Mouse (Mus musculus): ENCODE data around the gene Hist2h2be. TPM values are rescaled to one million over a fixed set of nuclear protein-coding genes. Genes with fewer than 3 reads are reported as not detected.

Gene Hist2h2be
- polyA plus RNA-seq, 1 experiment from 2014 or later, result 9.7 TPM

DNA sequence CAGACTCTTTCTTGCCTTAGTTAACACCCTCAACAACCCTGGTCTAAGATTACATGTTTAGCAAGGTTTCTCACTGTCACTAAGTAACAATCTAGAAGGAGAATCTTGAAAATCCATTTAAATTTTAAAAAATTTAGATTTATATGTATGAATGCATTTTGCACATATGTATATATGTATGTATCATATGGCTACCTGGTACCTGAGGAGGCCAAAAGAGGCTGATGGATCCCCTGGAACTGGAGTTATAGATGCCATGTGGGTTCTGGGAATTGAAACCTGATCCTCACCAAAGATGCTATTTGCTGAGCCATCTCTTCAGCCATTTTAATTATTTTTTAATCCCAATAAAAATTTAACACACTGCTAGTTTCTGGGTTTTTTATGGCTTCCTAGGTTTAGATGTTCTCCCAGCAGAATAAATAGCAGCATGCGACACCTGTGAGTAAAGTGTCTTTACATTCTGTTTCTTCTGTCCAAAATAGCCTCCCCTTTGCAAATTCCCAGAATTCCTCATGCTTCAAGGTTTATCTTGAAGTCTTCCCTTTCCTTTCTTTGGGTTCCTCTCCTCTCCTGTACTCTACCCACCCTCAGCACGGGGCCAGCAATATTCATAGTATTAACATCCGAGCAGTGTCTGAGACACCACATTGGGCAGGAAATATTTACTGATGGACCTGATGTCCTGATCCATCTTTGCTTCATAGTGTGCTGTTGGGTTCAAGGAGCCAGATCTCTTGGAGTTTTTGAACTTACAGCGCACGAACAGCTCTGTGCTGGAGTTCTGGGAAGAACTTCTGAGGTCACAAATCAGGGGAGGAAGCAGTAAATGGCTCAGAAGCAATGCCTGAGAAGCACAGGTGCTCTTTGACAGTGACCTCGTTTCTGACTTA is 27.5 kb downstream of the Hist2h2be start:
- peaks cover 16% of the 10 kb centered on the region; the same call in 1 of the 2 replicates for H3K4me1 ChIP-seq (ENCODE audit: control insufficient read depth, insufficient read depth, low read length)
- peak overlapping the region; percentile 48 for H3K9ac ChIP-seq (replicated peaks; ENCODE audit: low read depth, low read length)
- no peak overlapping the region for H3K27ac ChIP-seq (ENCODE audit: low read length)
- H3K27me3 ChIP-seq (ENCODE audit: control insufficient read depth, insufficient read depth, low read length), result no peaks in the 10 kb centered on the region
- H3K9me3 ChIP-seq (ENCODE audit: control insufficient read depth, low read depth, low read length), result no peaks in the 10 kb centered on the region
- H3K4me2 ChIP-seq (replicated peaks; ENCODE audit: low read depth, low read length), result peak overlapping the region; percentile 49
- no peaks in the 10 kb centered on the region for H3K36me3 ChIP-seq (ENCODE audit: control insufficient read depth, insufficient read depth, low read length)
- H3K4me3 ChIP-seq (ENCODE audit: low read depth, low read length), result peak overlapping the region; percentile 33
- WGBS, result 38% methylated on average over 6 of the region's 6 CpGs
- no peak for ATAC-seq (ENCODE audit: insufficient number of reproducible peaks, insufficient read depth, low FRiP score, low read depth)

DNA sequence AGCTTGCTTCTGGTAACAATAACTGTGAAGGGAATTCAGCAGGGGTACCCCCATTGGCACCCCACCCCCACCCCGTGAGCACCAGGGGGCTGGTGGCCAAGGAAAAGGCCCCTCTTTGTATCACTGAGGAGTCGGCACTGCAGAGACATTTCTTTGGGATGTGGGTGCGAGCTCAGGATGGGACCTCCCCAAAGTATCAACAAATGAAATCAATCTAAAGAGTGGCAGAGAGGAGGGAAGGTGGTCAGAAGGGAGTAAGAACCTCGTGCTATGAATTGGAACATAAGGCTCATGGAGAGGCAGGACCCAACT is 28.1 kb downstream of the Hist2h2be start:
- ATAC-seq (ENCODE audit: insufficient number of reproducible peaks, insufficient read depth, low FRiP score, low read depth), result no peak
- no peaks in the 10 kb centered on the region for H3K27me3 ChIP-seq (ENCODE audit: control insufficient read depth, insufficient read depth, low read length)
- no peaks in the 10 kb centered on the region for H3K36me3 ChIP-seq (ENCODE audit: control insufficient read depth, insufficient read depth, low read length)
- H3K4me2 ChIP-seq (replicated peaks; ENCODE audit: low read depth, low read length), result peak overlapping the region; percentile 49
- 42% methylated on average over 4 of the region's 4 CpGs for whole genome bisulfite sequencing
- no peak overlapping the region for H3K27ac ChIP-seq (ENCODE audit: low read length)
- peaks cover 12% of the 10 kb centered on the region; the same call in 1 of the 2 replicates for H3K4me1 ChIP-seq (ENCODE audit: control insufficient read depth, insufficient read depth, low read length)
- H3K9ac ChIP-seq (replicated peaks; ENCODE audit: low read depth, low read length), result no peak overlapping the region
- peak overlapping the region; percentile 33; the same call in 1 of the 2 replicates for H3K4me3 ChIP-seq (ENCODE audit: low read depth, low read length)
- H3K9me3 ChIP-seq (ENCODE audit: control insufficient read depth, low read depth, low read length), result no peaks in the 10 kb centered on the region

DNA sequence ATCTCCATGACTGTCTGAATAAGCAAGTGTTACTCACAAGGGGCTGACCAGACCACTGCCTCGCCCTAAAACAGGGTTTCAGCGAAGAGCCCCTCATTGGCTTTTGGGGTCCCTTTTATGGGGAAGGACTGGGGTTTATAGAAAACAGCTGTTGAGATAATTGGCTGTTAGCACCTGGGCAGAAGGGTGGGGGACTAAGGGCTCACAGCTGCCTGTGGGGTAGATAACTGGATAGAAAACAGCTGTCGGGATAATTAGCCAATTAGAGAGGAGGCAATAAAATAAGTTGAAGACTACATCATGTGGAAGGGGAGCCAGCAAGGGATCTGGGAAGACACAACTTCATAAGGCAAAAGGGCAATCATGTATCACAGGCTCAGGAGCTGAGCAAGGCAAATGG is 30.0 kb downstream of the Hist2h2be start:
- no peak overlapping the region for H3K4me3 ChIP-seq (ENCODE audit: low read depth, low read length)
- no peaks in the 10 kb centered on the region for H3K36me3 ChIP-seq (ENCODE audit: control insufficient read depth, insufficient read depth, low read length)
- no peaks in the 10 kb centered on the region for H3K9me3 ChIP-seq (ENCODE audit: control insufficient read depth, low read depth, low read length)
- no peaks in the 10 kb centered on the region for H3K27me3 ChIP-seq (ENCODE audit: control insufficient read depth, insufficient read depth, low read length)
- H3K27ac ChIP-seq (ENCODE audit: low read length), result no peak overlapping the region
- WGBS, result 61% methylated on average over 3 of the region's 3 CpGs
- no peak for ATAC-seq (ENCODE audit: insufficient number of reproducible peaks, insufficient read depth, low FRiP score, low read depth)
- peaks cover 8% of the 10 kb centered on the region; the same call in 1 of the 2 replicates for H3K4me1 ChIP-seq (ENCODE audit: control insufficient read depth, insufficient read depth, low read length)
- H3K9ac ChIP-seq (replicated peaks; ENCODE audit: low read depth, low read length), result no peak overlapping the region
- H3K4me2 ChIP-seq (replicated peaks; ENCODE audit: low read depth, low read length), result no peak overlapping the region

DNA sequence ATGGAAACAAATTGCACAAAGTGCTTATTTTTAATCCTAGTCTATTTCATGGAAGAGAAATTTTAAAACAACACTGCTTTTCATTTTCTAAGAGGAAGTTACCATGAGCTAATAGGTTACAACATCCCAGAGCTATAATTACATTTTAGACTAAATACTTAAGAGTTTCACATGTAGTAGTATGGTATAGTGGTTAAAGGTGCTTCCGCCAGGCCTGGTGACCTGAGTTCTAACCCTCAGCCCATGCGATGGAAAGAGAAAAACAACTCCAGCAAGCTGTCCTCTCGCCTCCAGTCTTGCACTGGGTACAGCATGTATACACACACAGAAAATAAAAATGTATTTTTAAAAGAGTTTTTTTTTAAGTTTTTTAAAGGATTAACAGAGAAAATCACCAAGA is 30.9 kb downstream of the Hist2h2be start:
- Histone ChIP-seq H3K4me1 (ENCODE audit: control insufficient read depth, insufficient read depth, low read length) (peaks cover 15% of the 10 kb centered on the region; the same call in 1 of the 2 replicates), H3K27me3 (ENCODE audit: control insufficient read depth, insufficient read depth, low read length) (no peaks in the 10 kb centered on the region), H3K4me2 (replicated peaks; ENCODE audit: low read depth, low read length) (no peak overlapping the region), H3K9ac (replicated peaks; ENCODE audit: low read depth, low read length) (no peak overlapping the region), H3K27ac (ENCODE audit: low read length) (no peak overlapping the region), H3K9me3 (ENCODE audit: control insufficient read depth, low read depth, low read length) (no peaks in the 10 kb centered on the region), H3K36me3 (ENCODE audit: control insufficient read depth, insufficient read depth, low read length) (no peaks in the 10 kb centered on the region), H3K4me3 (ENCODE audit: low read depth, low read length) (no peak overlapping the region)
- 89% methylated on average over 3 of the region's 3 CpGs for WGBS
- ATAC-seq (ENCODE audit: insufficient number of reproducible peaks, insufficient read depth, low FRiP score, low read depth), result no peak

DNA sequence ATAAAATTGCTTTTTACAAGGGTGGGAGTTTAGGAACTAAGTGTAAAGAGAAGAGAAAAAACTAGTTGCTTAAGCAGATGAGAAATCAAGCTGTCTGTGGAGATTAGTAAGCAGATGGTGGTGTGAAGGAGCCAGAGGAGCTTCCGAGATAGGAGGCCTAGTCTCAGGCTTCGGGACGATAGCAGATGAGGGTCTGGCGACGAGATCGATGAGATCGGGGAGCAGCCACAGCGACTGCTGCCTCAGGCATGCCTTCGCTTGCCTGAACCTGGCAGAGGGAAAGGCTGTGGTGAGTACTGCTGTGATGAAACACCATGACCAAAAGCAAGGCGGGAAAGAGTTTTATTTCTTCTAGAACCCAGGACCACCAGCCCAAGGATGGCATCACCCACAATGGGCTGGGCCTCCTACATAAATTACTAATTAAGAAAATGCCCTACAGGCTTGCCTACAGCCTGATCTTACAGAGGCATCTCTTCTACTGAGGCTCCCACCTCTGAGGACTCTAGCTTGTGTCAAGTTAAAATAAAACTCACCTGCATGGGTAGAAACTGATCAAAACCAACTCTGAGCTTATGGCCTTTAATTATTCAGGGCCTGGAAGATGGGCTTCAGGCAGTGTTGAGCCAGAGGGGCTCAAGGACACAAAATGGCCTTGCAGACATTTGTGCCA is 33.9 kb downstream of the Hist2h2be start:
- ATAC-seq (ENCODE audit: insufficient number of reproducible peaks, insufficient read depth, low FRiP score, low read depth), result peak; percentile 71; the same call in 1 of the 2 replicates
- no peaks in the 10 kb centered on the region for H3K36me3 ChIP-seq (ENCODE audit: control insufficient read depth, insufficient read depth, low read length)
- no peak overlapping the region for H3K27ac ChIP-seq (ENCODE audit: low read length)
- no peak overlapping the region for H3K4me3 ChIP-seq (ENCODE audit: low read depth, low read length)
- H3K9me3 ChIP-seq (ENCODE audit: control insufficient read depth, low read depth, low read length), result no peaks in the 10 kb centered on the region
- H3K27me3 ChIP-seq (ENCODE audit: control insufficient read depth, insufficient read depth, low read length), result no peaks in the 10 kb centered on the region
- no peak overlapping the region for H3K4me2 ChIP-seq (replicated peaks; ENCODE audit: low read depth, low read length)
- no peak overlapping the region for H3K9ac ChIP-seq (replicated peaks; ENCODE audit: low read depth, low read length)
- H3K4me1 ChIP-seq (ENCODE audit: control insufficient read depth, insufficient read depth, low read length), result 0 out of 2 replicates have a peak, but pooled peaks cover 8% of the 10 kb centered on the region
- WGBS, result 57% methylated on average over 10 of the region's 10 CpGs

DNA sequence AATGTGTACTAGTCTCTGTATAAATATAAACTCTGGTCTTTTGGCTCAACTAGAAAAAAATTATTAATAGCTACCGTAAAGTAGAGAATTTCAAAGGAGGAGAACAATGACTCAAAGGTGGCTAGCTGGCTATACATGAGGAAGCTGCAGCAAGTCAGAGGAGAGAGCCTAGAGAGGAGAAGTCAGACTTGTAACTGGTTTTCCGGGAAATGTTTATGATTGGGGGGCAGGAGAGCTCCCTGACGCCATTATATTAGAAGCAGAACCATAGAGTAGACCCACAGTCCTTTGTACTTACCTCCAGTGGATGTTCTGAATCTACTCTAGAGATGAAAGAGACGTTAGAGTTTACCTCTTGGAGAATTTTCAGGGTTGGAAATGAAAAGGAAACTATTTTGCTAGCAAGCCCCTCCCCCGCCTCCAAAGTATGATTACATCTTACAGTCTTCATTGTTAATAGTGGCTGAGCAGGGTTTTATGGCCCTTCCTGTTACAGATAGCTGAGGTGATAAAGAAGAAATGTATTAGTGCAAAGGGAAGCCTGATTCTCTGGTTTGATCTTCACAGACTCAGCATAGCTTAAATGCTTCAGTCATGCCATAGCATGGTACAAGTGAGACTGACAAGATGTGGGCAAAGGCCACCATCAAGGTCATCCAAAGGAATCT is 35.1 kb downstream of the Hist2h2be start:
- Histone ChIP-seq H3K4me1 (ENCODE audit: control insufficient read depth, insufficient read depth, low read length) (0 out of 2 replicates have a peak, but pooled peaks cover 8% of the 10 kb centered on the region), H3K4me3 (ENCODE audit: low read depth, low read length) (no peak overlapping the region), H3K27me3 (ENCODE audit: control insufficient read depth, insufficient read depth, low read length) (no peaks in the 10 kb centered on the region), H3K27ac (ENCODE audit: low read length) (0 out of 2 replicates have a peak overlapping the region, but pooled peaks have one; percentile 6), H3K9ac (replicated peaks; ENCODE audit: low read depth, low read length) (no peak overlapping the region), H3K36me3 (ENCODE audit: control insufficient read depth, insufficient read depth, low read length) (no peaks in the 10 kb centered on the region), H3K4me2 (replicated peaks; ENCODE audit: low read depth, low read length) (no peak overlapping the region), H3K9me3 (ENCODE audit: control insufficient read depth, low read depth, low read length) (no peaks in the 10 kb centered on the region)
- no peak for ATAC-seq (ENCODE audit: insufficient number of reproducible peaks, insufficient read depth, low FRiP score, low read depth)
- 54% methylated on average over 5 of the region's 5 CpGs for WGBS

DNA sequence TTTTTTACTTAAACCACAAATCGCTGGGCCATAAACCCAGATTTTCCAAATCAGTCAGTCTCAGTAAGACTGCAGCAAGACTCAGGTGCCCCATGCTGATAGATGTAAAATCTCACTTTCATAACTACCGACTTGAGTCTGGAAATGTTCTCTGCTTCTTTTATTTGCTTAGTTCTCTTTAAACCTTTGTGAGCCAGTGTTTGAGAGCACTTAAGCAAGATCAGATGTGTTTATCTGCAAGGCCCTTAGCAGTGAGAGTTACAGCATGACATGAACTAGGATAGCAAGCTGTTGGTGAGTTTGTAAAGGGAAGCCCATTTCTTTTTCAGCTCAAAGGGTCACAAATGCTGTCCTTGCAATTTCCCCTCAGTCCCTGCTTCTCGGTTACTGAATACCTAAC is 36.3 kb downstream of the Hist2h2be start:
- no peak for ATAC-seq (ENCODE audit: insufficient number of reproducible peaks, insufficient read depth, low FRiP score, low read depth)
- Histone ChIP-seq H3K36me3 (ENCODE audit: control insufficient read depth, insufficient read depth, low read length) (no peaks in the 10 kb centered on the region), H3K9me3 (ENCODE audit: control insufficient read depth, low read depth, low read length) (no peaks in the 10 kb centered on the region), H3K4me3 (ENCODE audit: low read depth, low read length) (no peak overlapping the region), H3K4me2 (replicated peaks; ENCODE audit: low read depth, low read length) (no peak overlapping the region), H3K27me3 (ENCODE audit: control insufficient read depth, insufficient read depth, low read length) (no peaks in the 10 kb centered on the region), H3K4me1 (ENCODE audit: control insufficient read depth, insufficient read depth, low read length) (peaks cover 13% of the 10 kb centered on the region; the same call in 1 of the 2 replicates), H3K27ac (ENCODE audit: low read length) (no peak overlapping the region), H3K9ac (replicated peaks; ENCODE audit: low read depth, low read length) (no peak overlapping the region)
- 68% methylated on average over 3 of the region's 3 CpGs for WGBS

DNA sequence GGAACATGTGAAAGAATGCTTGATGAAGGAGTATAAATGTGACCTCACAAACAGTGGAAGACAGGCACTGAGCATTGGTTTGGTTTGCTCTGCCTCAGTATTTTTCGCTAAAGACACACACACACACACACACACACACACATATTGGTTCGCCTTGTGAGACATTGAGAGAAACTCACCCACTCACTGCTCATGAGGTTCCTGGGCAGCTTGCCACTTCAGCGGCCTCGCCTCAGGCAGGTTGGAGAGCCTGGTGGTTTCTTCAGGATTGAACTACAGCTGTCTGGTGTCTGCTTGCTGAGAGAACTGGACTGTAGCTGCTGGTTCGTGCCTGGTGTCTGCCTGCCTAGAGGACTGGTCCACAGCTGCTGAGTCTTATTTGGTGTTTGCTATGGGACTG is 39.3 kb downstream of the Hist2h2be start:
- Histone ChIP-seq H3K4me3 (ENCODE audit: low read depth, low read length) (no peak overlapping the region), H3K27me3 (ENCODE audit: control insufficient read depth, insufficient read depth, low read length) (no peaks in the 10 kb centered on the region), H3K27ac (ENCODE audit: low read length) (no peak overlapping the region), H3K4me2 (replicated peaks; ENCODE audit: low read depth, low read length) (no peak overlapping the region), H3K36me3 (ENCODE audit: control insufficient read depth, insufficient read depth, low read length) (no peaks in the 10 kb centered on the region), H3K9ac (replicated peaks; ENCODE audit: low read depth, low read length) (no peak overlapping the region), H3K4me1 (ENCODE audit: control insufficient read depth, insufficient read depth, low read length) (peaks cover 21% of the 10 kb centered on the region), H3K9me3 (ENCODE audit: control insufficient read depth, low read depth, low read length) (no peaks in the 10 kb centered on the region)
- ATAC-seq (ENCODE audit: insufficient number of reproducible peaks, insufficient read depth, low FRiP score, low read depth), result no peak
- WGBS, result 94% methylated on average over 5 of the region's 5 CpGs
